ENCODE assay signal across 17 mouse cellular contexts in genomic region chr6:15865271-15865670, GRCm38 (mm10).
DNase-seq lines count a peak whose midpoint lies in the region; ATAC-seq lines count a peak whose summit lies in the region.
"Had no signal": no experiment of that assay in that cellular context is flagged by ENCODE, and none has a peak within 500 bp of the region (broad histone marks: within the 10 kb centered on the region; RNA-seq: fewer than 3 reads in every experiment).

No protein-coding gene starts in this region.

- no peaks in the 10 kb centered on the region for H3K36me3 ChIP-seq in embryonic facial prominence, embryonic 11.5 days (replicated peaks; ENCODE audit: control insufficient read depth, insufficient read depth, low read depth, low read length)
- H3K36me3 ChIP-seq in embryonic facial prominence, embryonic 10.5 days (replicated peaks), result no peaks in the 10 kb centered on the region
- H3K36me3 ChIP-seq: forebrain, embryonic 12.5 days; heart, embryonic 13.5 days; hindbrain, embryonic 15.5 days had no signal

- no peak overlapping the region for H3K4me2 ChIP-seq in embryonic facial prominence, embryonic 11.5 days (ENCODE audit: low read depth, low read length)
- H3K4me2 ChIP-seq: forebrain, embryonic 12.5 days; heart, embryonic 13.5 days; hindbrain, embryonic 15.5 days had no signal

- H3K4me1 ChIP-seq in embryonic facial prominence, embryonic 11.5 days (ENCODE audit: control insufficient read depth, insufficient read depth, low read length), result no peaks in the 10 kb centered on the region
- H3K4me1 ChIP-seq in embryonic facial prominence, embryonic 10.5 days, result no peaks in the 10 kb centered on the region
- H3K4me1 ChIP-seq: forebrain, embryonic 12.5 days; hindbrain, embryonic 15.5 days had no signal

- peak; percentile 13 for DNase-seq in embryonic facial prominence, embryonic 11.5 days (ENCODE audit: low spot score)
- no peak for DNase-seq in embryonic facial prominence, embryonic 10.5 days (ENCODE audit: low spot score)
- DNase-seq in heart, postnatal 4 days, result peak; percentile 8
- no peak for DNase-seq in heart, postnatal 36 days
- peak; percentile 48 for DNase-seq in adipocyte (ENCODE audit: low spot score)
- DNase-seq in urinary bladder, adult 18-20 months (ENCODE audit: low spot score in 2 of 2), result no peak
- no peak for DNase-seq in gastrocnemius, adult 18-20 months (ENCODE audit: low spot score)
- DNase-seq: adrenal gland, postnatal 10 days; cerebellum, adult 11-12 months; cerebellum, adult 9-10 months; cerebellum, postnatal 36 days; kidney, adult 2 months had no signal

- H3K9me3 ChIP-seq in embryonic facial prominence, embryonic 11.5 days (replicated peaks; ENCODE audit: control insufficient read depth, low read length), result no peaks in the 10 kb centered on the region
- H3K9me3 ChIP-seq in embryonic facial prominence, embryonic 10.5 days, result no peaks in the 10 kb centered on the region
- H3K9me3 ChIP-seq: forebrain, embryonic 12.5 days; heart, embryonic 13.5 days; hindbrain, embryonic 15.5 days had no signal

- no peak overlapping the region for H3K9ac ChIP-seq in embryonic facial prominence, embryonic 11.5 days (replicated peaks; ENCODE audit: low read length)
- H3K9ac ChIP-seq: forebrain, embryonic 12.5 days; heart, embryonic 13.5 days; hindbrain, embryonic 15.5 days had no signal

- no peak overlapping the region for H3K27ac ChIP-seq in embryonic facial prominence, embryonic 11.5 days (replicated peaks; ENCODE audit: low read depth, low read length)
- no peak overlapping the region for H3K27ac ChIP-seq in embryonic facial prominence, embryonic 10.5 days (replicated peaks)
- H3K27ac ChIP-seq: forebrain, embryonic 12.5 days; heart, embryonic 13.5 days; hindbrain, embryonic 15.5 days had no signal

- intact Hi-C loops in heart, postnatal 36 days (cut with DNase I), result no loop called here

- H3K27me3 ChIP-seq in embryonic facial prominence, embryonic 11.5 days (ENCODE audit: control insufficient read depth, insufficient read depth, low read length), result no peaks in the 10 kb centered on the region
- H3K27me3 ChIP-seq in embryonic facial prominence, embryonic 10.5 days (replicated peaks; ENCODE audit: low read depth, poor library complexity, severe bottlenecking), result no peaks in the 10 kb centered on the region
- H3K27me3 ChIP-seq: CH12.LX; forebrain, embryonic 12.5 days; heart, embryonic 13.5 days; hindbrain, embryonic 15.5 days had no signal

- ATAC-seq in embryonic facial prominence, embryonic 11.5 days (replicated peaks; ENCODE audit: insufficient number of reproducible peaks, low FRiP score, low TSS enrichment, low read depth), result no peak
- ATAC-seq: intestine, embryonic 16.5 days had no signal

- 72% methylated on average over 3 of the region's 3 CpGs for WGBS in embryonic facial prominence, embryonic 11.5 days
- WGBS in embryonic facial prominence, embryonic 10.5 days, result 82% methylated on average over 3 of the region's 3 CpGs

- H3K4me3 ChIP-seq in embryonic facial prominence, embryonic 11.5 days (ENCODE audit: low read depth, low read length), result no peak overlapping the region
- H3K4me3 ChIP-seq in embryonic facial prominence, embryonic 10.5 days, result no peak overlapping the region
- H3K4me3 ChIP-seq: forebrain, embryonic 12.5 days; heart, embryonic 13.5 days; hindbrain, embryonic 15.5 days had no signal

Comparison
In these comparisons a context has a peak if more than half of its experiments do, and no peak if none do; other contexts are left out.
1. DNase-seq: peak in embryonic facial prominence, embryonic 11.5 days (single experiment), heart, postnatal 4 days (single experiment) and adipocyte (single experiment); none in embryonic facial prominence, embryonic 10.5 days (single experiment), heart, postnatal 36 days (0 of 2), urinary bladder, adult 18-20 months (0 of 2) and gastrocnemius, adult 18-20 months (single experiment).